Mouse (Mus musculus): ENCODE results near the gene Gpsm3.
A peak's percentile ranks its signal among the peaks of the same experiment; 100 is the strongest.
"Not testable (repeated sequence)": the region's sequence is repeated elsewhere in the genome, so short reads cannot be mapped to it uniquely, and the experiment has no call there.

Gene Gpsm3

GRCm38 (mm10) chr17:34589681-34590101, at the start of gene Gpsm3:
Gene Gpsm3, plus strand, starts transcription at chr17:34589806.
- no peak for DNase-seq (ENCODE audit: low spot score in 2 of 2)

- not testable (repeated sequence) for DNase-seq (ENCODE audit: low spot score in 2 of 2)
Measured at GRCm38 (mm10) chr17:34543567-34543966, 46.0 kb upstream of the Gpsm3 start.

GRCm38 (mm10) chr17:34546797-34547196, 42.8 kb upstream of the Gpsm3 start:
- DNase-seq (ENCODE audit: low spot score in 2 of 2): no peak

- no peak for DNase-seq (ENCODE audit: low spot score in 2 of 2)
Measured at GRCm38 (mm10) chr17:34547601-34548000, 42.0 kb upstream of the Gpsm3 start.

GRCm38 (mm10) chr17:34549156-34549555, 40.5 kb upstream of the Gpsm3 start:
- DNase-seq (ENCODE audit: low spot score in 2 of 2): no peak

GRCm38 (mm10) chr17:34549843-34550242, 39.8 kb upstream of the Gpsm3 start:
- DNase-seq (ENCODE audit: low spot score in 2 of 2): no peak

GRCm38 (mm10) chr17:34555483-34555882, 34.1 kb upstream of the Gpsm3 start:
- DNase-seq (ENCODE audit: low spot score in 2 of 2): peak; percentile 68 to 77

- no peak for DNase-seq (ENCODE audit: low spot score in 2 of 2)
Measured at GRCm38 (mm10) chr17:34556406-34556805, 33.2 kb upstream of the Gpsm3 start.

- no peak for DNase-seq (ENCODE audit: low spot score in 2 of 2)
Measured at GRCm38 (mm10) chr17:34557411-34557810, 32.2 kb upstream of the Gpsm3 start.

- DNase-seq (ENCODE audit: low spot score in 2 of 2): no peak
Measured at GRCm38 (mm10) chr17:34559116-34559515, 30.5 kb upstream of the Gpsm3 start.

- DNase-seq (ENCODE audit: low spot score in 2 of 2): no peak
Measured at GRCm38 (mm10) chr17:34559895-34560294, 29.7 kb upstream of the Gpsm3 start.

GRCm38 (mm10) chr17:34560438-34560837, 29.2 kb upstream of the Gpsm3 start:
- no peak for DNase-seq (ENCODE audit: low spot score in 2 of 2)

- DNase-seq (ENCODE audit: low spot score in 2 of 2): no peak
Measured at GRCm38 (mm10) chr17:34561200-34561599, 28.4 kb upstream of the Gpsm3 start.

GRCm38 (mm10) chr17:34562595-34562994, 27.0 kb upstream of the Gpsm3 start:
- DNase-seq (ENCODE audit: low spot score in 2 of 2): no peak

GRCm38 (mm10) chr17:34563354-34563753, 26.3 kb upstream of the Gpsm3 start:
- no peak for DNase-seq (ENCODE audit: low spot score in 2 of 2)

- DNase-seq (ENCODE audit: low spot score in 2 of 2): no peak
Measured at GRCm38 (mm10) chr17:34564003-34564421, 25.6 kb upstream of the Gpsm3 start, which contains the start of gene Notch4. Gene Notch4, plus strand, starts transcription at chr17:34564268.

- DNase-seq (ENCODE audit: low spot score in 2 of 2): no peak
Measured at GRCm38 (mm10) chr17:34564796-34565195, 24.8 kb upstream of the Gpsm3 start.

- DNase-seq (ENCODE audit: low spot score in 2 of 2): no peak
Measured at GRCm38 (mm10) chr17:34567311-34567710, 22.3 kb upstream of the Gpsm3 start.

- DNase-seq (ENCODE audit: low spot score in 2 of 2): no peak
Measured at GRCm38 (mm10) chr17:34568421-34568820, 21.2 kb upstream of the Gpsm3 start.

- DNase-seq (ENCODE audit: low spot score in 2 of 2): no peak
Measured at GRCm38 (mm10) chr17:34569919-34570318, 19.7 kb upstream of the Gpsm3 start.

- no peak for DNase-seq (ENCODE audit: low spot score in 2 of 2)
Measured at GRCm38 (mm10) chr17:34571875-34572274, 17.7 kb upstream of the Gpsm3 start.

GRCm38 (mm10) chr17:34572361-34572760, 17.2 kb upstream of the Gpsm3 start:
- no peak for DNase-seq (ENCODE audit: low spot score in 2 of 2)

GRCm38 (mm10) chr17:34576577-34576976, 13.0 kb upstream of the Gpsm3 start:
- no peak for DNase-seq (ENCODE audit: low spot score in 2 of 2)

GRCm38 (mm10) chr17:34578070-34578469, 11.5 kb upstream of the Gpsm3 start:
- no peak for DNase-seq (ENCODE audit: low spot score in 2 of 2)
